Mouse (Mus musculus): ENCODE results near the gene Slc46a1. TPM values are rescaled to one million over a fixed set of nuclear protein-coding genes. Genes with fewer than 3 reads are reported as not detected.

The Slc46a1 gene
- polyA plus RNA-seq, 1 experiment from 2014 or later: 8.3 TPM

DNA sequence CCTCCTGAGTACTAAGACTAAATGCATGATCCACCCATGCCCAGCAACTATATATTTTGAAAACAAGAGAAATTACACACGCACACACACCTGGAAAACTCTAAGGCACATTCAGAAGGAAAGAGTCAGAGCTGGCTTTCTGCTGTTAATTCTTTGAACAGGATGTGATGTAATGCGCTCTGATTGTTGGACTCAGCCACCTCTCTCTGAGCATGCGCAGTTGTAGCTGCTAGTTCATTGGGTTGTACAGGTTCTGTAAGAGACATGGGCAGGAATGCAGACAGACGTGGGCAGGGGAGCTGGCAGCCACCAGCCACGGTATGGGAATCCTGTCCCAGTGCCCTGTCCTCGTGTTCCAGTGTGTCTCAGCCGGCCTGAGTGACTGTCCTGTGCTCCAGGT lies 11.2 kb upstream of the Slc46a1 start:
- DNase-seq (ENCODE audit: low spot score): no peak

DNA sequence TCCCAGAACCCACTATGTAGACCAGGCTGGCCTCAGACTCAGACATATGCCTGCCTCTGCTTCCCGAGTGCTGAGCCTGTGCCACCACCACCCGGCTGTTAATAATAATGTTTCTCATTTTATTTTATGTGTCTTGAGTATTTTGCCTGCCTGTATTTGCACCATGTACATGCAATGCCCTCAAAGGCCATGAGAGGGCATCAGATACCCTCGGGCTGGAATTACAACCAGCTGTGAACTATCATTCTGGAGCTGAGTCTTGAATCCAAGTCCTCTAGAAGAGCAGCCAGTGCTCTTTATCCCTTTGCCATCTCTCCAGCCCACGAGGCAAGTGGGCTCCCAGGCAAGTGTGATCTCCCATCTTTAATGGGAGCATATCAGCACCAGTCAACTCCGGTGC lies 10.2 kb upstream of the Slc46a1 start:
- peak; percentile 36 for DNase-seq (ENCODE audit: low spot score)

DNA sequence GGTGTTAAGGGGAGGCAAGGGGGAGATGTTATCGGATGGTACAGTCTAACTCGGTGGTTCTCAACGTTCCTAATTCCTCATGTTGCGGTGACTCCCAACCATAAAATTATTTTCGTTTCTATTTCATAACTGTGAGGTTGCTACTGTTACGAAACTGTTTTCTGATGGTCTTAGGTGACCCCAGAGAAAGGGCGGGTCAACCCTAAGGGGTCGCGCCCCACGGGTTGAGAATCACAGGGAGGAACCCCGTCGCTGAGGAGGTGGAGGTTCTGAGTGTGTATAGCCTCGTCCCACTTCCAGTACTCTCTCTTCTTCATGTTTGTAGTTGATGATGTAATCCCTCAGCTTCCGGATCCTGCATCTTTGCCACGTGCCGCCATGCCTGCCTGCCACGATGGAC lies 6.8 kb upstream of the Slc46a1 start:
- DNase-seq (ENCODE audit: low spot score): no peak

DNA sequence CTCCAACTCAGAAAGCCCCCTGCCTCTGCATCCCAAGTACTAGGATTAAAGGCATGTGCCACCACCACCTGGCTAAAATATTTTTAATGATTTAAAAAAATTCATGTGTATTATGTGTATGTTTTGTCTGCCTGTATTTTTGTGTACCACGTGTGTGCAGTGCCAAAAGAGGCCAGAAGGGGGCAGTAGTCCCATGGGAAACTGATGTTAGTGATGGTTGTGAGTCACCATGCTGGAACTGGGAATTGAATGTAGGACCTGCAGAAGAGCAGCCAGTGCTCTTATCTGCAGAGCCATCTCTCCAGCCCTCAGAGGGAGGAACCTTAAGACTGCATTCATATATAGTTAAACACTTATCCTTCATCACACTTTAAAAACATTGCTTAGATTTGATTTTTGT lies 3.6 kb upstream of the Slc46a1 start:
- DNase-seq (ENCODE audit: low spot score): no peak

DNA sequence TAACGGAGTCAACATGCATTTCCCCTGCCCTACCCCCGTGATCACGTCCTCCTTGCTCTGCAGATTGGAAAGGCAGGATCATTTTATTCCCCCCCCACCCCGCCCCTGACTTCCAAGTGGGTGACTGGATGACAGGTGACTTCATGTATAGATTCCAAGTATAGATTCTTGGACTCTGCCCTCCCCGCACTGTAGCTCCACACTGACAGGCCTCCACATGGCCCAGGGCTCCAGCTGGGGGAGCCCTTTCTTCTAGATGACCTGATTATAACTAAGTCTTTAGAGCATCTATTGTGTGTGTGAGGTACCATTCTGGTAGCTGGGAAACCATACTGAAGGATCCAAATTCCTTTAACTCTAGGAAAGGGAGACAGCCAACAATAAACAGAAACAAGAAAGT lies 2.8 kb upstream of the Slc46a1 start:
- DNase-seq (ENCODE audit: low spot score): no peak

DNA sequence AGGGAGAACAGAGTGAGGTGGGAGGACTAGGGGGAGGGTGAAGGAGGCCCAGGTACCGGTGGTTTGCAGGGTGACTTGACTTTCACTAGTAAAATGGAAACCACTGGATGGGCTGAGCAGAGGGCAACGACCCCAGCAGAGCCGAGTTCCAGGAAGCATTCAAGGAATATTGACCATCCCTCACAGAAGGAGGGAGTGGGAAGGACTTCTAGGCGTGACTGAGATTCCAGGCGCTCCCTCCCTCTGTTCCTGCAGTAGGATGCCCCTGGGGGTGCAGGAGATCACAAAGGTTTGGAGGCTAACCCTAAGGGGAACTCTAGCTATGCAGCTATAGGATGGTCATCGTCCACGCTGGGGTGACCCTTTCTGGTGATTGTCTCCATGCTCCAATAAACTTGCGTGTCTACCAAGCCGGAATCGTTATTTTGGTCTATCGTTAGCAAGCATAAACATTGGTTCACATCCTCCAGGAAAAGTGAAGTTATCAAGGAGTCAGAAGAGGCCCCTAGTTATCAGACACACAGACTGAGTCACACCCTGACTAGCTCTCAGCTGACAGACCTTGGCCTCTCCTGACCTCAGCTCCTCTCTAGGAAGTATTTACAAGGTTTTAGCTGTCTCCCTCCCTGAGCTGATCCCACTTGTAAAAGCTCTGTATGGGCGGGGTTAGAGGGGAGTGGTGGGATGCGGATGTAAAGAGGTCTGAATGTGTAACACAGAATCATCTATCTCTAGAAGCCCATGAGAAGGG lies 2.0 kb upstream of the Slc46a1 start:
- no peak for DNase-seq (ENCODE audit: low spot score)

DNA sequence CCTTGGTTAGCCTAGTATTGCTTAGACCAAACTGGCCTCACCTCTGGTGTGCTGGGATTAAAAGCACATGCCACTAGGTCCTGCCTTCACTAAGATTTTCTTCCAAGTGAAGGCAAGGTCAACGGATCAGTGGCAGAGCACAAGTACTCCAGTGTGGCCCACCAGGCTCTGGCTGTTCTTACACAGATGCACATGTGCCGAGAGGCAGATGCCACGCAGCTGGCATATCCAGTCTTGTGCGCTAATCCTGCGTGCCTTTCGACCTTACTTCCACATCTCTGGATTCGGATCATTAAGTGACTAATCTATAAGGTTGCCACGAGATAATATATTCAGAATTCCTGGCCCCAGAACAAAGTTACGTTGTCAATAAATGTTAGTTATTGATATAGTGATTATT lies 381 bp upstream of the Slc46a1 start:
- no peak for DNase-seq (ENCODE audit: low spot score)

DNA sequence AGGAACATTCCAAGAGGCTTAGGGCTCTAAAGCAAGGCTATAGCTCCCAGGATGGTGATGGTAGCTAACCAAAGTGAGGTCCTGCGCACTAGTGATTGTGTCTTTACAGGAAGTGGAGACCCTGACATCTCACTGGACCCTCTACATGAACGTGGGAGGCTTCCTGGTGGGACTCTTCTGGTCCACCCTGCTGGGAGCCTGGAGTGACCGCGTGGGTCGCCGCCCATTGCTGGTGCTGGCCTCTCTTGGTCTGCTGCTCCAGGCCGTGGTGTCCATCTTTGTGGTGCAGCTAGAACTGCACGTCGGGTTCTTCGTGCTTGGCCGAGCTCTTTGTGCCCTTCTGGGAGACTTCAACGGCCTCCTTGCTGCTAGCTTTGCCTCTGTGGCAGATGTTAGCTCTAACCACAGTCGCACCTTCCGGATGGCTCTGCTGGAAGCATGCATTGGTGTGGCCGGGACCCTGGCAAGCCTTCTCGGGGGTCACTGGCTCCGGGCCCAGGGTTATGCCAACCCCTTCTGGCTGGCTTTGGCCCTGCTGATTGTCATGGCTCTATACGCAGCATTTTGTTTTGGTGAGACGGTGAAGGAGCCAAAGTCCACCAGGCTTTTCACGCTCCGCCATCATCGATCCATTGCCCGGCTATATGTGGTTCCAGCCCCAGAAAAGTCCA lies 880 bp downstream of the Slc46a1 start:
- no peak for DNase-seq (ENCODE audit: low spot score)

DNA sequence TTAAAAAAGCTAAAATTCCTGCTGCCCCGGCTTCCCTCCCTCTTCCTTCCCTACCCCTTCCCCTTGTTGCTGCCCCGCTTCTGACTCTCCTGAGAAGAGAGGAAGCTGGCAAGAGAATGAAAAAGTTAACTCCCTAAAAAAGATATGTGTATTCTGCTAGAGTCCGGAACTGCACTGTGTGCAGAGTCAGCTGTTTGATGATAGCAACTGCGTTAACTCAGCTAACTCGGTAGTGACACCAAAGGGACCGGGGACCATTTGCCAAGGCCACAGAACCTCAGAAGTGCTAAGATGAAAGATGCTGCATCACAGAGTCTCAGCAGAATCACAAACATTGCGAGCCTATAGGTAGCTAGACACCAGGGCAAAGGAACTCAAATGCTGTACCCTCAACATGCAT lies 2.0 kb downstream of the Slc46a1 start:
- DNase-seq (ENCODE audit: low spot score): no peak

DNA sequence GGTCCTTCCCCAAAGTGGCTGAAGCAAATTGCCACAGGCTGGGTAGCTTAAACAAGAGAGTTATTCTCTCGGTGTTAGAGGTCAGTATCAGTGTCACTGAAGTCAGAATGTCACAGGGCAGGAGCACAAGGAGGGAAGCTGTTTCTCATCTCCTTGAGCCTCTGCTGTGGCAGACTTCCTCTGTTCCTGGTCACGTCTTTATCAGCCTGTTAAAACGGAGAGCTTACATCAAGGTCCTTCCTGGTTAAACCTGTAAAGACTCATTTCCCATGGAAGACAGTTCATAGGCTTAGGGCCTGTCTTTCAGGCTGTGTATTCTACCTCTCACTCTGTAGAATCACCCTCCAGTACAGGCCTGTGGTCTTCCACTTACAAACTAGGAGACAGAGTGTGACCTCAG lies 2.4 kb downstream of the Slc46a1 start:
- no peak for DNase-seq (ENCODE audit: low spot score)

DNA sequence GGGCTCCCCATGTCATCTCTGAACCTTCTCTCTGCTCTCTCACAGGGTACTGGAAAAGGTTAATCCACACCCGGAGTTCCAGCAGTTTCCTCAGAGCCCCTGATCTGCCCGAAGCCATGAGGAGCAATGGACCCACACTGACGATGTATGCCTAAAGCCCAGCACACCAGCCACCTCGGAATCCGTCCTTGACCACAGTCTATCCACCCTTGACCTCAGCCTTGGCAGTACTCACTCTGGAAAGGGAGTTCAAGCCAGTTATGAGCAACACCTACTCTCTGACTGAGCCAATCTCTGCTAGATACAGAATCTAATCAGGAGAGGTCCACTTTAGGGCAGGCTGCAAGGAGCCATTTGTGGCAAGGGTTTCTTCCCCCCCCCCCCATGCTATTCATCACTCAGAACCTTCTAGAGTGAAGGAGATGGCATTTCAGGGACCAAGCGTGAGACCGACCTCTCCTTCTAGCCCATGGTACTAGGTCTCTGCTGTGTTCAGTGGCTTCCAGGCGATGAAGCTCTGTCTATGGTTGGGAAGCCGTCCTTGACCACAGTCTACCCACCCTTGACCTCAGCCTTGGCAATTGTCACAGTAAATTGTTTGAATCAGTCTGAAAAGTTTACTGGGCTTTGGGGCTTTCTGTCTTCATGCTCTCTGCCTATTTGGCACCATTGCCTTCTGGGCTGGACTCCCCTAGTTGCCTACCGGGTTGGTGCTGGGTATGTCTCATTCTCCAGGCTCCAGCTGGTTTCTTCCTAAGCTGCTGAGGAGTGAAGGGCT lies 6.0 kb downstream of the Slc46a1 start:
- DNase-seq (ENCODE audit: low spot score): no peak

DNA sequence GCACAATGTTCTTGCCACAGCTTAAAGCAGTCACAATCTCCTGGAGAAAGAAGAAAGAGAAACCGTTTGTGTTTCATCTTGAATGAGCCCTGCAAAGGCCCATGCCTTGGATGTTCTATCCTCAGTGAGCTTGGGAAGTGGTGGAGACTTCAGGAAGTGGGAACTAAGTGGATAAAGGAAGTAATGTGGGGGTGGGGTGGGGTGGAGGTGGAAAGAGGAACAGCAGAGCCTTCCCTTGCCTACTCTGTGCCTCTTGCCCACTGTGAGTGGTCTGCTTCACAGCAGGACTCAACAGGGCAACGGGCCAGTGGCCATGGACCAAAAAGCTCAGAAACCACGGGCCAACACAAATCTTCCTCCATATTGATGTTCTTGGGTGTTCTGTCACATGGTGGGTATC lies 9.8 kb downstream of the Slc46a1 start:
- no peak for DNase-seq (ENCODE audit: low spot score)

DNA sequence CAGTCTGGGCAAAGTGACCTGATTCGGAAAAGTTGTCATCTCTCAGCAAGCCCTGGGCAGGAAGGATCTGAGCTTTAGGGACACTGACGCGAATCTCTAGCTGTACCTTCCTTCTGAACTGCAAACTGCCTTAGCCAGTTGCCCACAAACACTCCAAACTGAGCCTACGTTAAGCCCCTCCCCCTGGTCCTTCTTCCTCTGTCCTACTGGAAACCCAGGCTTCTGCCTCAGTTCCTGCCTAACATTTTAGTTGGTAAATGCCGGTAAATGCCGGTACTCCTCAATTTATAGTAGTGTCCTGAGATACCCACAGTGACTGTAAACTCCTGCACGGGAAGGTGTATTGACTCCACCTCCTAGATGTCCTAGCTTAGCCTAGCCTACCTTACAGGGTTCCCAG lies 18.1 kb downstream of the Slc46a1 start:
- no peak for DNase-seq (ENCODE audit: low spot score)

DNA sequence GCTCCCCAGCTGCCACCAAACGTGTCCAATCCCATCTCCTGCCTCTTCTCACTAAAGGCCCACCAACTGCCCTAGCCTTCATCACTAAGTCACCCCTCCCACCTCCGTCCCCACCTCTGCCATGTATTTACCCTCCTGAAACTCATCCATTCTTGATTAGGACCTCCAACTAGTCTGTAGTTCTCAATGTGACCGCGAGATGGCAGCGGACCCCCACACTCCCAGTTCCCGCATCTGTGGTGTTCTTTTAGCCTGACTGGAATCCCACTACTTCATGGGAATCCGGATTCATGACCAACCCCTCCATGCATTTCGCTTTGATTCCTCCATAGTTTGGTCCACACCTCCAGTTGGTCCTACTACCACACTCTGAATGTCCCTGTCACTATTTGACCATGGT lies 22.7 kb downstream of the Slc46a1 start:
- peak; percentile 59 for DNase-seq (ENCODE audit: low spot score)

DNA sequence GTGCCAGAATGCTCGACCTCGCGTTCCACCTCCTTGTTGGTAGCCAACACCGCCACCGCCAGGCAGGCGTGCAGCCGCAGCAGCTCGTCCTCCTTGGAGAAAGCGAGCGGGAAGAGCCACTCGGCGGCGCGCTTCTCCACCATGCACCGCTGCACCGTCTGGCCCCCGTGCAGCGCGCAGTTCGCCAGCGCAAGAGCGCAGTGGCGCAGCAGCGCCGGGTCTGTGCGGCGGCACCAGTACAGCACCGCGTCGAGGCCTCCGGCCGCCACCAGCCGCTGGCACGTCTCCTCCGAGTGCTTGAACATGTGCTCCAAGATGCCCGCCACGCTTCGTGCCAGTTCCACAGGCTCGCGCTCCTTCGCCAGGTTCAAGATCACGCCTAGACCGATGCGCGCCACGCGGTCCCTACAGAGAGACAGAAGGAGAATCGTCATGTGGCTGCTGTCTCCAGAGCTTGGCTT lies 25.3 kb downstream of the Slc46a1 start:
- peak; percentile 18 for DNase-seq (ENCODE audit: low spot score)

DNA sequence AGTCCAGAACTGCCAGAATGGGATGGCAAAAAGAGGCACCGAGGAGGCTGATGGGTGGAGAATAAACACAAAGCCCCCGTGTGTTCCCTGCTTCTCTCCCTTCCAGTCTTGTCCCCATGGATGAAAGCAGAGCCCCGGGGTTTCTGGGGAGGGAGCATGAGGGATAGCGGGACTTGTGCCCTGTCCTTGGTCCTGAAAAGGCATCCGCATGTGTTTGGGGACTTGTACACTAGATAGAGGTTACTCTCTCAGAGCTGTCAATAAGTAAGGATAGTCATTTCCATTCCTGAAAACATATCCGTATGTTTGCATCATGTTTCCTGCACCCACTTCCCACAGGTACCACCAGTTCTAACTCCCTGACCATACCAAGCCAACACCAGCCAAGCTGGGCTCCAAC lies 30.4 kb downstream of the Slc46a1 start:
- DNase-seq (ENCODE audit: low spot score): peak; percentile 44

DNA sequence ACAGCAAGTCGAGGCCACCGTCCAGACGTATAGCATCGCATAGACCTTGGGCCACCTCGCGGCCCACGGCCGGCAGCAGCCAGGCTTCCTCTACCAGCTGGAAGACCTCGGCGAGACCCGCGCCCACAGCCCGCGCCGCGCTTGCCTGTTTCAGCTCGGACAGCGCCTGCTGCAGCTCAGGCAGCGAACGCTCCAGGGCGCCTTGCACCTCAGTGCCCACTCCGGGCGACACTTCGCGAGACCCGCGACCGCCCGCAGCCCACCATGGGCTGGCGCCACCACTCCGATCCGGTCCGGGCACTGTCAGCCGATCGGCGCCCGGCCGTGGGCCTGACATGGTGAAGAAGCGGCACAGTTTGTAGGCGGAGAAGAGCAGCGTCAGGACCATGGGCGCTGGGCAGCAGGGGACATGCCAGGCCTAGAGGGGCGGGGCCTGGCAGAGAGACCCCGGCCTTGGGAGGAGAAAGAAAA lies 31.6 kb downstream of the Slc46a1 start:
- peak; percentile 20 for DNase-seq (ENCODE audit: low spot score)

DNA sequence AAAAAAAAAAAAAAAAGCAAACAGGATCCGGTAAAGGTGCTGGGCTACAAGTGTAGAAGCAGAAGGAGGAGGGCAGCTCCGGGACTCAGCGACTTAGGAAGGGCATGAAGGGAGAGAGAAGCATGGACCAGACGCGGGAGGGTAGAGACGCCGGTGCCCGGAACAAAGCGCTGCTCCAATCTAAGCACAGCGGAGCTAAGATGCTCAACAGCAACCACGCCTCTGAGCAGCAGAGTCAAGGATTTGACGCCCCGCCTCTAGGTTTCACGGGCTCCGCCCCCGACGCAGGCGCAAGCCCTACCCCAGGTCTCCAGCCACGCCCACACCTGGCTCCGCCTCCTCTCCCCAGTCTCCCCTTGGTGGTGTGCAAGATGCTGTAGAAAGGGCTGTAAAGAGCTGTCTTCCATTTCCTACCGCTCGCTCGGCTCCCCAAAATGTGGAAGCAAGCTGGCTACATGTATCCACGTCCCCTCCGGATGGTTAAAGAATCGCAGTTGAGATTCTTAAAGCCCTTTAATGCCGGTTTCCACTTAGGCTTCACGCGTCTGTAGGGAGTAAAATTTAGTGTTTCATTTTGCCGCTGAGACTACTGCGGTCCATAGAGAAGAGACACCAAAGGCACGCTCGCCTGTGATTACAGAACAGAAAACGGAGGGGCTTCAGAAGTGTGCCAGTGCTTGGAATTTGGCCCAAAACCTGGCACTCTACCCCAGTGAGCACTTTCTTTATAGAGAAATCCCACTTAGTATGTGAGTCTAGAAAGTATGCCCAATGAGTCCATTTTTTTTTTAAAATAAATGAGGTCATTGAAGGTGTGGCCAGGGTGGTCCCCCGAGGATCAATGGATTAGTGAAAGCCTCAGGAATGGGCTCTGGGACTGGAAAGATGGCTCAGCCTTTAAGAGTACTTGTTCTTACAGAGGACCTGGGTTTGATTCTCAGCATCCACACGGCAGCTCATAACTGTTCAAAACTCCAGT lies 32.3 kb downstream of the Slc46a1 start, which contains the start of gene Sarm1:
Gene Sarm1 (minus strand): TSS at position 211 of the 979 bp plus-strand sequence.
- DNase-seq (ENCODE audit: low spot score): peak; percentile 97

DNA sequence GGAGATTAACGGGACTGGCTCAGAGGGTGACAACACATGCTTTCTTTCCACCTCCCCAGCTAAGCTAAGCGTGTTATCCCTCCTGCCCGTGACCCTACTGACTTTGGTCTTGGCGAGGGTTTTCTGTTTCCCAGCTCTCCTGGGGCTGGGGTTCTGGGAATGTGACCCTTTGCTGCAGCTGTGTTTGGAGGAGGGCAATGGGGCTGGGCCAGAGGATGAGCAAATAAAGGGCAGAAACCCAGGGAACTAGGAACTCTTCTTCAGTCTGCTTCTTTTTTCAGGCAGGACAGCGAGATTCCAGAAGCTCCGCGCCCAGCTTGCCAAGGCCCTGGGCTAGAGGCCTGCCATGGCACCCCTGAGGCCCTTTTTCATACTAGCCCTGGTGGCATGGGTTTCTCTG lies 33.5 kb downstream of the Slc46a1 start, which contains the start of gene Vtn:
Gene Vtn (plus strand): TSS at position 88 of the 400 bp plus-strand sequence.
- no peak for DNase-seq (ENCODE audit: low spot score)

DNA sequence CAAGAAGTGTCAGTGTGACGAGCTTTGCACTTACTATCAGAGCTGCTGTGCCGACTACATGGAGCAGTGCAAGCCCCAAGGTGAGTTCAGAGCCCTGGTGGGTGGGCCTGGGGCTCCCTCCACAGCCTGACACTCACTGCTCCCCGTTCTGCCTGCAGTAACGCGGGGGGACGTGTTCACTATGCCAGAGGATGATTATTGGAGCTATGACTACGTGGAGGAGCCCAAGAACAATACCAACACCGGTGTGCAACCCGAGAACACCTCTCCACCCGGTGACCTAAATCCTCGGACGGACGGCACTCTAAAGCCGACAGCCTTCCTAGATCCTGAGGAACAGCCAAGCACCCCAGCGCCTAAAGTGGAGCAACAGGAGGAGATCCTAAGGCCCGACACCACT lies 34.0 kb downstream of the Slc46a1 start:
- DNase-seq (ENCODE audit: low spot score): no peak

Measured in thymus, postnatal 0 days (tissue).